Mouse (Mus musculus) right cerebral cortex, postnatal 4 days (tissue): ENCODE results near the gene Ptpn14.
A peak's percentile ranks its signal among the peaks of the same experiment; 100 is the strongest.

Source experiments
- DNase-seq: peaks from one replicate; pipeline ENCODE4 v3.0.0-alpha.2; 2022

The Ptpn14 gene

DNA sequence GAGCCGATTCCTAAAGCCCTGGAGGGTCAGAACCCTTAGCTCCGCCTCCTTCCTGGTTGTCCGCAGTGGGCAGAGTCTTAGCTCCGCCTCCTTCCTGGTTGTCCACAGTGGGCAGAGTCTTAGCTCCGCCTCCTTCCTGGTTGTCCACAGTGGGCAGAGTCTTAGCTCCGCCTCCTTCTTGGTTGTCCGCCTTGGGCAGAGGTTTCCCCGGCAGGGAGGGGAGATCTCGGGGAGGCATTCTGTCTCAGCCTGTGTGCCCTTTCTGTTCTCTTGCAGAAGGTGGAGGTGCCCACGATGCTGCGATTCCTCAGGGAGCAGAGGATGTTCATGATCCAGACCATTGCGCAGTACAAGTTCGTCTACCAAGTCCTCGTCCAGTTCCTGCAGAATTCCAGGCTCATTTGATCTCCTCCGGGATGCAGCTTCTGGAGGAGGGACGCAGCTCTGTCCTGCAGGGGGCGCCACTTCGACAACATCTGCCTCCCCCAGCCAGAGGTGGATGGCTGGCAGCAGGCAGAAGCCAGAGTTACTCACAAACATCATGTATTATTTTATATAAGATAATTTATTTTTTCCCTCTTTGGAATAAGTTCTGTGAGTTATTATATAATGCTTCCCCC is 141.7 kb downstream of the Ptpn14 start:
- no peak for DNase-seq

DNA sequence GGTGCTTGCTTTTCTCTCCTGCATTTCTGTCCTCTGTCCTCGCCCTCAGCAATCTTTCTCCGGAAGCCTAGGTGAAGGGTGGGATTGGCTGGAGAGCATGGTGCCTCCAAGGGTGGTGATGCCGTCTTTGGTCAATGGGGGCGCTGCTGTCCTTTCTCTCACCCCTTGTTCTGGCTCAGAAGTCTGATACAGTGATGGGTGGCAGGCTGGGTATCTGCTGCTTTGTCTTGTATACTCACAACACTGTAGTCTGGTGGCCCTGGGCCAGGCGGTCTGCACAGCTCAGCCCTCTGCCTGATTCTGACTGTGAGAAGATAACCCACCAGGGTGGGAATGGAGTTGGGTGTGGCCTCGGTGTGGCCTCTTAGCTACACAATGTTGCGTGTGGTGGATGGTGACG is 142.5 kb downstream of the Ptpn14 start:
- no peak for DNase-seq

DNA sequence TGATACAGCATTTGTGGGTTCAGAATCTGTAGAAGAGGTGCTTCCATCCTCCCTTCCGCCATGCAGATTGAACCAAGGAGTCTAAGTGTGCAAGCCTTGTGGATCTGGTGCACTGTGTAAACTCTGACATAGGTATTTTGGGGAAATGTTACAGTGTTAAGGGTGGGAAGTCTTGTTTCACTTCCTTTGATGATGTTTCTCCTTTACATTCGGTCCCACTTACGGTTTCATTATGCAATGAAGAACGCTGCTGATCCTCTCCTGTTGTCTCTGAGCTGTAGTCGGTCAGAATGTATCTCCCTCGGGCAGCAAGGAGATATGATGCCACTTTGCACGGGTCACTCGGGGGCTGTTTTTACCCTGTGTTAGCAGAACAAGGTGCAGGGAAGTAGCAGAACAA is 143.6 kb downstream of the Ptpn14 start:
- DNase-seq, result no peak

DNA sequence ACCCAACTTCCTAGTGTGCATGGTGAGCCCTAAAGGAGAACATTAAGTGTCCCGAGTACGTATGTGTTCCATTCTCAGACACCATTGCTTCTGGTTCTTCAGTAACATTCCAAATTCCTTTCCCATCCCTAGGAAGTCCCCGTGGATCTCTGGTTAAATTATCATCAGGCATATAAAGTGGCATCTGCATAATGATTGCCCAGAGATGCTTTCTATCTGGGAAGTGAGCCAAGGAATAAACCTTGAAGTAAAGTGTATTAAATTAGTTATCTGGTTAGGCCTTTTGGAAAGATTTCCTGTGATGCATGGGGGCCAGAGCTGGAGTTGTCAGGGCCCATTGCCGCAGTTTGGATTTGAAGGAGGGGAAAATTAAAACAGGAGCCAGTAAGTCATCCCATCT is 144.0 kb downstream of the Ptpn14 start:
- DNase-seq, result no peak

DNA sequence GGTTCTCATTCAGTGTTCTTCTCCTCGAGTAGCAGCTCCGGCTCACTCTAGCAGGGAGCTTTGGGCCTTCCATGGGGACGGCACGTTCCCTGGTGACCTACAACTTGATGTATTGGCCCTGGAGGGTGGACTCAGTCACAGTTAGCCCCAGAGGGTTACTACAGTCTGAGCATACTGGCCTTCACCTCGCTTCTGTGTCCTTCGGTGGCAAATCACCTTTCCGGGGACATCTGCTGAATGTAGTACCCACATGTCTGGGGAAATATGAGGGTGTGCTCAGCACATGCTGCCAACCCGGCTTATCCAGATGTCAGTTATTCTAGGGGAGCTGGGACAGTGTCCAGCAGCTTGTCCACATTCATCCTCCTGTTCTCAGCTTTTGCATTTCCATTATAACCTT is 145.5 kb downstream of the Ptpn14 start:
- no peak for DNase-seq

DNA sequence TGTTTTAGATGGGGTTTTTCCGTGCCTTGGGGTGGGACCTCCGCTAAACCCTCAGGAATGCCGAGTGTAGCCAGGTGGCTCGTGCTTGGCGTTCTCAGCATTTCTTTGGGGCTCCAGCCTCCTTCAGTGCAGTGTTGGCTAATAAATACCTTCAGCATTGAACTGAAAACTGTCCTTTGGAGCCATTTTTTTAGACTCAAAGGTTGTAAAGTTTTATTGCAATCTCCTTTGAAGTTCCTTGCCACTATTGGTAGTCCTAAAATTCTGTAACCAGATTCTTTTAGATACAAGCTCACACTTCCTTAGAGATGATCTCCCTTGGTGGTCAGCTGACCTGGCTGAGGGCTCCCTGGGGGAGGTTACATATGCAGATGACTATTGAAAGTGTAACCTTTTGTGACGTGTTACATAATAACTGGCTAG is 147.4 kb downstream of the Ptpn14 start:
- DNase-seq, result no peak

DNA sequence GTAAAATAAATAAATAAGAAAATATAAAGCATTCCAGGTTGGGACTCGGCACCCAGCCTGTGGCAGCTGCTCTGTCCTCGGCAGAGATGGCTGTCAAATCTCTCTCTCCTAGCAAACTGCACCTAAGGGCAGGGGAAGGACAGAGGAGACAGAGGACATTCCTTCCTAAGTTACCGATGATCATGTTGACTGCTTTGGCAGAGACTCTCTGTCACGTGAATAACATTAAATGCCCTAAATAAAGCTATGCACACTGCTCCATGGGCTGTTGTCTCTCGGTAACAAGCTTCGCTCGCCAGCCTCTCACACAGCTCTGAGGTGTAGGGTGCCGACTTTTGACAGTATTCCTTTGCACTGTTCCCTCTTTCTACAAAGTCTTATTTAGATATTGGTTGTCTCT is 148.1 kb downstream of the Ptpn14 start:
- DNase-seq, result no peak

DNA sequence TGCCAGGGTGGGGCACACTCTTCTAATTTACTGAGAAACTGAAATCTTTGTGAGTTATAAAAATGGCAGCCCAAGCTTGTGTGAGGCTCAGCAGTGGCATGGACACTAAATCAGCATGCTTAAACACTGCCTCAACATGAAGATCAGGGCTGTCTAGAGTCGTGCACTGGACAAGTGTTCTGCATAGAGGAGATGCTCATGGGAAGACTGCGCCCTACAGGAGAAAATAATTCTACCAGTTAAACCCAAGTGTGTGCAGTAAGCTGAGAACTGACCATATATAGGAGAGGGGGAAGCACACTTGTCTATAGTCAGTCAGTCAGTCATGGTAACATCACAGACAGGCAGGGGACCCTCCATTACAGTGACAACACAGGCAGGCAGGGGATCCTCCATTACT is 151.1 kb downstream of the Ptpn14 start:
- DNase-seq, result no peak

DNA sequence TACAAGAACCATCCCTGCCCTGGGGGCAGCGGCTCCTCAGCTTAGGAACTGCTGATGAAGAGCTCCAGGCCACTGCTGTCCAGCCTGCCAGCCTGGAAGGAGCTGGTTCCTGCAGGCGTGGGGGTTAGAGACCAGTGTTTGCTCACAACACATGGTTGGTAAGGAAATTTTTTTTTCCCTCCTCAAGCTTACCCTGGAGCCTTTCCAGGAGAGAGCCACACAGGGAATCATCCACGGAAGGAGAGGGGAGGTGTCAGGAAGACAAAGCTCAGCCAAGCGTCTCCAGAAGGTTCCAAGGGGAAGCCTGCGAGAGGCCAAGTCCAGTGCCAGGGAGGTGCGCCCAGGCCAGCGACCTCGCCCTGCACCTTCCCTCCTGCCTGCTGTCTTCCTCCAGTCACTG is 151.9 kb downstream of the Ptpn14 start:
- no peak for DNase-seq

DNA sequence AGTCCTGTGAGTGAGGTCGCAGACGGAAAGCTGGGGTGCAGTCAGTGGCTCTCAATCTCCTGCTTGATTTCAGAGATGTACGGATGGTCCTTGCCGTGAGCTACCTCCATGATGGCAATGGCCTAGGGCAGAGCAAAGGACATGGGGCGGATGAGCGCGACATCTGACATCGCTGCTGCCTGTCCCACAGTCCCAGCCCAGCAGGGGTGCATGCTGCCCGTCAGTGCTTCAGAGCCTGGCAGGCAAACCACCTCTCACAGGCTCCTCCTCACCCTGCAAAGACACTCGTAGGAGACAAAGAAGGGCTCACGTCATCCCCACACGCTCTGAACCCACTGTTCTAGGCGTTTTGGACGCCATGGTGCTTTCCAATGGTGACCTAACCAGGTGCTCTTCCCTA is 152.7 kb downstream of the Ptpn14 start:
- no peak for DNase-seq

DNA sequence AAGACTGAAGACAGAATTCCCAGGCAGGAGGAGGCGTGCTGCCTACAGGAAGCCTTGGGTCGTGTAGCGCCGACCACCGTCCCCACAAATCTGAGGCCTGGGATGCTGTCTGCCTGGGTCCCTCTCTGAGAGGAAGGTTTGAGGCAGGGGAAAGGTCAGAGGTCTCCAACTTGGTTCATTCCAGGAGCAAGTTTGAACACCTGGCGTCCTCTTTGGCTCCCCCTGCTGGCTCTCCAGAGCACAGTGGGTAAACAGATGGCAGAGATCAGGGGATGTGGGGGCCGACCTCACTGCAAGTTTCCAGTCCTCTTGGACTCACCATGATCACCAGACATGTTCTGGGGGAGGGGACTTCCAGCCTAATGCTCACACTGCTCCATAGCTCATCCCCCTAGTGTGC is 154.8 kb downstream of the Ptpn14 start:
- peak; percentile 60 for DNase-seq

DNA sequence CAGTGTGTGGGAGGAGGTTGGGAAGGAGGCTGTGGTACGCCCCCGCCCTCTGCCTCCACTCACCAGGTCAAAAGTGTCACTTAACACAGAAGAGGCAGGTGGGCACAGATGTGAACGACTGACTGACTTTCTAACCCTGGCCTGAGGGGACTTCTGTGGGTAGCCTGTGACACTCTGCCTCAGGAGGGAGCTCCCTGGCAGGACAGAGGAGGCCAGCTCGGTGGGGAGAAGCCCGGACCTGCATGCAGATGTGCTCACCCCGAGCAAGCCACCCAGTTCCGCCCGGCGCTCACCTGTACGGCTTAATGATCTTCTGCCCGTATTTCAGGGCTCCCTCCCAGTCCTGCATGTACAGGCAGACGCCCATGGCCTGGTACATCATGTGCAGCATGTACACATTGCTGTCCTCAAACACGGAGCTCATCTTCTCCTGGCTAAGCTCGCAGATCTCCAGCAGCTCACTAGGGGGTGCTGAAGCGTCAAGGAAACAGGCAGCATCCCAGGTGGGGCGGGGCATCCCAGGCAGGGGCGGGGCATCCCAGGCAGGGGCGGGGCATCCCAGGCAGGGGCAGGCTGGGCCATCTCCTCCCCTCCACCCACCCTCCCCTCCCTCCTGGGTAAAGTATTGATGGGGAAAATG is 155.6 kb downstream of the Ptpn14 start:
- peak; percentile 68 for DNase-seq

DNA sequence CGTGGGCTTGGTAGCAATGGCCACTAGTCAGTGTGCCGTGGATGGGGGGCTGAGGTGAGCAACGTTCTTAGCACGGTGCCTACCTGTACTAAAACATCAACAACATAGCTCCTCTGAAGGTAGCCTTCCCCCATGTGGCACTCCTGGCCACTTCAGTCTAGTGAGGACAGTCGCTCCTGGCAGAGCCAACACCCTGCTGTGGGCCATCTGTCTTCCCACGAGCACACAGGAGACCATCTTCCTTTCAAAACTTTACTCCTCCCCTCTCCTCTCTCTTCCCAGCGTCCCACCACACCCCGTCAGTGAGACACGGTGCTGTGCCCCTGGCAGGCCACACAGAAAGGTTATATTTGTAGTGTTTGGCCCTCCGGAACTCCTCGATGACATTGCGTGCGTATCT is 156.9 kb downstream of the Ptpn14 start:
- no peak for DNase-seq

DNA sequence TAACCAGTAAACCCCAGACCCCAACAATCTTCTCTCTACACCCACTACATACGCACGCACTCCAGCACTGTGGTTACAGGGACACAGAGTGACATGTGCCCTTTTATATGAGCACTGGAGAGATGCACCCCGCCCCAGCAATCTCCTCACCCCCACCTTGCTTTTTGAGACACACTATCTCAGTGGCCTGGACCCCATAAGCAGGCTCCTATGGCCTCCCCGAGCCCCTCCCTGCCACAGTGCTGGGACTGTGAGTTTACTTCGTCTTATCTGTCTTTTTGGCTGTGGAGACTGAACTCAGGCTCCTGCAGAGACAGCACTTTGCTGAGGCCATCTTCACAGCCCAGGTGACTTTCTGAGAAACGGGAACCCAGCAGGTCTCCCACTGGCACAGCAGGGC is 157.9 kb downstream of the Ptpn14 start:
- no peak for DNase-seq

DNA sequence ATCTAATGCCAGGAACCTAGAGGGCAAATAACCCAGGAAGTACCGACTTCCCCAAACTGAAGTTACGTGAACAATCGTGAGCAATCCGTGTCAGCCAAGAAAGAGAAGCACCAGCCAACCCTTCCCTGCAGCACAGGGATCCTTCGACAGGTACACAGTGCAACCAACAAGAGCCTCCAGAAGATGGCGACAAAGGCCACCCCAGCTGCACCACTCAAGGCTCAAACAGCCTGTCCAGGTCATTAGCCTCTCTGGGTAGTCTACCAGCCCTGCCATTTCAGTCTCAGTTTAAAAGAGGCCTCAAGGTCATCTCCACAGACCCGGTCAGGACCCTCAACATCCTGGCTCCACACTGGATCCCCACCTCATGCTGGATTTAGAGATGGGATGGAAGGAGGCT is 159.4 kb downstream of the Ptpn14 start:
- DNase-seq, result peak; percentile 63

DNA sequence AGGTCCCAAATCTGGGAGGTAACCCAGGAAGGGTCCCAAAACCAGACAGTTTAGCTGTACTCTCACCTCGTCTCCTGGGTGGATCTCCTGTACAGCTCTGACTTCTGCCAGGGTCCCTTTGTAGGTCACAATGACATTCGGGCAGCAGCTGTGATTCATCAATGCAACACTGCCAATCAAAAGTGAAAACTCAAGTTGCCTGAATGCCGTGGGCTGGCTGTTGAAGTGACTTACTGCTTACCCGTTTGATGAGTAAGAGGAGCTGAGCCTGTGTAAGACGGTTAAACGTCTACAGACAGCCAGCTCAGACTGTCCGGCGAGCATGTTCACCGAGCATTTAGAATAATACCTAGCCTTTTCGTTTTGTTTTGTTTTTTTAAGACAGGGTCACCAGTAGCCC is 160.7 kb downstream of the Ptpn14 start:
- no peak for DNase-seq

DNA sequence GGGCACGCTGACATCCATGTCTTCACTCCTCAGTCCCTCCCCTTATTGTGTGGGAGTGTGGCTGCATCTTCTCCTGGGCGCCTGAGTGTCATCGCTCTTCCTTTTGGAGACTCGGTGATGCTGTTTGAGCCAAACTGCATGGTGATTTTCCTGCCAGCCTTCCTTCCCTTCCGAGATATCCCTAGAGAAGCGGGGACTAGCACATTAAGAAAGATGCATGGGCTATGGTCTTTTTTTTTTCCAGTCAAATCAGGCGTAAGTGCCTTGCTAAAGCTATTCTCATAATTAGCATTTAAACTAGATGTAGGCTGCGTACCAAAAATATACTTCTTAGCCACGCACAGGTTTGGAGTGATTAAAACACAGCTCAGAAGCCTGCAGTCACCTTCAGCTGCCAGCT is 166.1 kb downstream of the Ptpn14 start:
- DNase-seq, result no peak

DNA sequence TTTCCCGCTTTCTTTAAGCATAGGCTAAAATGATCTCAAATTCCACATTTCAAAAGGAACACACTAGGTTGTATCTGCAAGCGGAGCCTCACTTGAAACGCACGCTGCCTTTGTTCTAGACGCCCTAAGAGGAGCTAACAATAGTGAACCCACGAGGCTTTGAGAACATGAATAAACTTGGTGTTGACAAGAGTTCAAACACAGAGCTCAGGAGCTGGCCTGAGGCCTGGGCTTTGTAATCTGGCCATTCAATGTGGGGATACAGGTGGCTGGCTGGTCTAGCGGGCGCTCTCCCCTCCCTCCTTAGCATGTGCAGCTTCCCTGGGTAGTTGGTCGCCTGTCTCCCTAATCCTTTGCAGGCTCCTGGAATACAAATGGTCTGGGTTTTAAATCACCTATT is 169.8 kb downstream of the Ptpn14 start:
- no peak for DNase-seq

DNA sequence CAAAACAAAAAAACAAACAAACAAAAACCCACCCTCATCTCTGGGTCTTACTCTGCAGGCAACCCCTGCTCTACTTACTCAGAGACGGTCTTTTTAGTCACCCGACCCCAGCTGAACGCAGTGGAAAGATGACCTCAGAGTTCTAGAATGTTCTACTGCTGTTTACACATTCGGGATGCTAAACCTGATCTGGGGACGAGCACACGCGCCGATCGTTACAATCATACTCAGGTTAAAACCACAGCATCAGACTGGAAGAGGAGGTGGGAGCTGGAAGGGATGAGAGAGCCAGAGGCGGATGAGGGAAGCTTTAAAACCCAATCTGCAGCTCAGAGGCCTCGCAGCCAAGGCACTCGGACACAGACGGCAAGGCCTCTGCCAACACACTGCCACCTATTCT is 170.6 kb downstream of the Ptpn14 start:
- no peak for DNase-seq

DNA sequence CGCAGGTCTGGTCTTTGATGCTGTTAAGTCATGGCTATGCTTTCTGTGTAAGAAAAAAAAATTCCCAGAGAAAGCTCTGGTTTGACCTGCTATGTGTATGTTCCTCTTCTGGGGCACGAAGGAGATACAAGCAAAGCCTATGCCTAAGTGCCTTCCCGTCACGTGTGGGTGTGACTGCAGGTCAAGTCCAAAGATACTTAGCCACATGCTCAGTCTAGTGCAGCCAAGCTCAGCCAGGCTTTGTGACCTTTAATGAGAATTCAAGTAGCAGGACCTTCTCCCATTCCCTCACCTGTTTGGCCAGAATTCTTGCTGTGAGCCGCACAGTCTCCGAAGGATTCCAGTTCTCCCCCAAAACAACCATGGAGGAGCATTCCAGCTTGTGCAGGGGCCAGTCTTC is 171.5 kb downstream of the Ptpn14 start:
- DNase-seq, result no peak

DNA sequence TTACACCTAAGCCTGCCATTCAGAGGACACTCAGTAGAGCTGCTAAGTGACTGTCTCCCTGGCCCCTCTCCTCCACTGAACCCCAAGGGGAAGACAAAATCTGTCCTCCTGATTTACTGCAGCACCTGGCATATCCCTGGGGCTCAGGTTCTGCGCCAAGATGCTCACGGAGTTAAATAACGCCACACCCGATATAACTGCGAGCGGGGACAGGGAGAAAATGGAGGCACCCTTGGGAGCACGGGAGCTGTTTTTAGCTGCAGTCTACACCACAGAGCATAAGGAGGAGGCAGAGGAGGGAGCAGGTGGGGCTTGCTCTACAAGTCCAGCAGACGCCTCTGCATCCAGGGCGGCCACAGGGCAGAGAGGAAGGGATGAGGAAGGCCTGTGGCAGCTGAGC is 174.3 kb downstream of the Ptpn14 start:
- no peak for DNase-seq

DNA sequence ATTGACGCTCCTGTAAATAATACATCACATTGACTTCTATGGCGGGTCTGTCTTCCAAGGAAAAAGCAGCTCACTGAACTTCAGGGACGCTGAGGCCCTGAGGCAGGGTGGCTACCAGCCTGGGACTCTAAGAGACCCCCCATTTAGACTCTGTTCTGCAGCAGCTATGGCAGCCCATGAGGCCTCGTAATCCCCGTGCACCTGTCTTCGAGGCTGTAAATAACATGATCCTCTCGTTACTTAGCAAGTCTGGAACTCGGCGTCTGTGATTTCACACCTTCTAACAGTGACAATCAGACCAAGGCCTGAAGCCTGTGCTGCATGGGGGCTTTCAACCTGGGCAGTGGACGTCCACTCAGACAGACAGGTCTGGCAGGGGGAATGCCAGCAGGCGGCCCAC is 175.1 kb downstream of the Ptpn14 start:
- DNase-seq, result no peak

DNA sequence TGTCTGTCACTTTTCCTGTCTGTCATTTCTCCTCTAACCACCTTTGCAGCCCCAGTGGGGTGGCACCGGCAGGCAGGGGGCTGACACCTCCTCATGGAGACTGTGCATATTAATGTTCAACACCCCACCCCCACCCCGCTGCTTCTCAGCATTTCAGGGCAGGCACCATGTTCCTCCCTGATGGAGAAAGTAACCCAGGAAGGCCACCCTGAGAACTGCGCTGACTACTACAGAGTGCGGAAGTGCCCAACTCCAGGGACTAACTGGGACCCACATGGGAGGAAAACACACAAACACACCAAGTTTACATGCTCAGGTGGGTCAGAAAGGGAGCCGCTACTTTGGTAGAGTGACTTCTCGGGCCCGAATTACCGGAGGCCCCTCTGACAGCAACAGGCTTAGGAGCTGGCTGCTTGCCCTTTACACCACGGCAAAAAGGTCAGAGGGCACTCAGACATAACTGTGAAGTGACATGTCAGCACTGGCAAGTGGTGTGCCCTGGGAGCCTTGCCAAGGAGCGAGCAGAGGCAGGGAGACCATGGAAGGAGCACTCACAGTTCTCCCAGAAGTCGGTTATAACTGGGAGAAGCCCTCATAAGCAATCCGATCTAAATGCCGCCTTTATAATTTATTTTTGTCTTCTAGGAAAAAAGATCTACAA is 182.7 kb downstream of the Ptpn14 start:
- no peak for DNase-seq

DNA sequence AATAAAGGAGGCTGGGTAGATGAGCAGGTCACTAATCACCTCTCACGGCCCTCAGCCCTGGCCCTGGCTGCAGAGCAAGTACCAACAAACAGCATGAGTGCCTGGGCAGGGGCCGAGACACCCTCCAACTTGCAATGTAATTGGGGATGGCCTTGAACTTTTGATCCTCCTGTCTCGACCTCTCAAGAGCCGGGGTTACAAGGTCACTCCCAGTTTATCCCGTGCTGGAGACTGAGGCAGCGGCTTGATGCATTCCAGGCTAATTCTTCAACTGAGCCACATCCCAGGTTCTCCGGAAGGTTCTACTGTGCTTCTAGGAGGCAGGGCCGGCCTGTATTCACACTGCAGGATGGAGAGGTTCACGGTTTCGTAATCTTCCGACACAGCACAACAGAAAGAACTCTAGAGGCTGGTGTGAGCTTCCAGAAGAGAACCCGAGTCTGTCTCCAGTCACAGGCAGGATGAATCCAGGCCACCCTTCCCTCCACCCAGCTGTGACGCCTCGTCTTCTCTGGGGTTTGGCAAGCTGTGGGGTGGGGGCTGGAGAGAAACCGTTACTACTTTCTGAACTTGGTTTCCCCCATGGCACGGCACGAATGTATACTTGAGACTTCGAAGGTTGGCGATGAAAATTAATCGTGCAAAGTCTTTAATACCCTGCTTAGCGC is 185.2 kb downstream of the Ptpn14 start:
- no peak for DNase-seq
